Mouse (Mus musculus) liver, adult 2 months (tissue): ENCODE results near the gene Fndc3b. TPM values are rescaled to one million over a fixed set of nuclear protein-coding genes. Genes with fewer than 3 reads are reported as not detected.

Experiments used
- DNase-seq: peaks from one replicate; pipeline ENCODE4 v3.0.0-alpha.2; 2011; ENCODE audit warnings: low read depth, low spot score; ENCODE audit errors: extremely low read depth
- H3K27ac ChIP-seq: fragments of 200-500 bp; replicated peaks from 2 replicates; pipeline ENCODE4 v1.5.1; 2012; ENCODE audit warnings: low read depth, mild to moderate bottlenecking, control low read depth, inconsistent platforms, low read length; ENCODE audit not compliant: insufficient read depth
- H3K27me3 ChIP-seq: fragments of 200-500 bp; 2 replicates; pipeline ENCODE4 v1.6.1; 2012; ENCODE audit warnings: mild to moderate bottlenecking, moderate library complexity, low read length, inconsistent platforms; ENCODE audit not compliant: control insufficient read depth, insufficient read depth
- H3K36me3 ChIP-seq: fragments of 200-500 bp; 2 replicates; pipeline ENCODE4 v1.6.1; 2012; ENCODE audit warnings: low read length, inconsistent platforms; ENCODE audit not compliant: control insufficient read depth, insufficient read depth
- H3K4me1 ChIP-seq: fragments of 200-500 bp; 2 replicates; pipeline ENCODE4 v1.6.1; 2011; ENCODE audit warnings: low read length; ENCODE audit not compliant: control insufficient read depth, insufficient read depth
- H3K4me3 ChIP-seq: fragments of 200-500 bp; 2 replicates; pipeline ENCODE4 v1.5.1; 2011; ENCODE audit warnings: low read depth, mild to moderate bottlenecking, control low read depth, low read length, moderate library complexity; ENCODE audit not compliant: insufficient read depth
- H3K79me2 ChIP-seq: fragments of 200-500 bp; 2 replicates; pipeline ENCODE4 v1.6.1; 2012; ENCODE audit warnings: inconsistent platforms, mild to moderate bottlenecking, low read length, moderate library complexity; ENCODE audit not compliant: control insufficient read depth, insufficient read depth
- H3K9ac ChIP-seq: fragments of 200-500 bp; 2 replicates; pipeline ENCODE4 v1.6.1; 2012; ENCODE audit warnings: low read depth, mild to moderate bottlenecking, control low read depth, inconsistent platforms, low read length
- CTCF ChIP-seq: fragments of 200-500 bp; IDR thresholded peaks from 2 replicates; pipeline ENCODE4 v1.5.1; 2011; ENCODE audit warnings: low read depth, low read length, control low read depth
- POLR2A ChIP-seq: fragments of 200-500 bp; IDR thresholded peaks from 2 replicates; pipeline ENCODE4 v1.6.1; 2011; ENCODE audit warnings: low read length, control low read depth; ENCODE audit not compliant: insufficient read depth; ENCODE audit errors: extremely low read depth
- WGBS: fragments of 180-500 bp; shearing (Covaris S2); methylation state at CpG from one replicate; pipeline ENCODE4 v1.1.7; 2018; 5-methylcytosine and 5-hydroxymethylcytosine counted together
- polyA plus RNA-seq: library from polyadenylated mRNA; depleted of rRNA; stranded (reverse); fragments of >200 nt; gene quantifications from 2 replicates; pipeline ENCODE4 v1.2.3, GENCODE M21; 2012
- total RNA-seq: library from RNA; depleted of rRNA; stranded (reverse); fragments of >200 nt; gene quantifications from 2 replicates; pipeline ENCODE4 v1.2.3, GENCODE M21; 2014

Gene Fndc3b
- total and polyA plus RNA-seq, 2 experiments, result 3.3 to 9.4 TPM

DNA sequence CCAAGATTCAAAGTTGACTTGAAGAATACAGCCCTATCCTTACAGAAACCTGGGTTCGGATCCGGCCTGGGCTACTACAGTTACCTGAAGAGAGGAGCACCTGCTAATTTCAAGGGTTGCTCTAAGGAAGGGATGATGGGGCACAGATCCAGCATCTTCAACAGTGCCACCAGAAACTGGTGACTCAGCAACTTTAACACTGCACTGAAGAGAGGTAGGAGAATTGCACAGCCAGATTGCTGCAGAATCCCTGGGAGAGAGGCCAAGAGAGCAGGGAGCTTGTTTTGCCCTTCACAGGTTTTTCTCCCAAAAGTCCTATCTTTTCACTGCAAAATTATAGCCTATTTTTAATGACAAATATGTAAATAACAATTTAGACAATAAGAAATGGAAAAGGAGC, 149.2 kb downstream of the Fndc3b start:
- 98% methylated on average over 2 of the region's 2 CpGs for WGBS
- Histone ChIP-seq H3K4me1 (peaks cover 45% of the 10 kb centered on the region), H3K27ac (no peak overlapping the region), H3K9ac (no peak overlapping the region), H3K79me2 (peaks cover 11% of the 10 kb centered on the region; the same call in 1 of the 2 replicates), H3K4me3 (no peak overlapping the region), H3K27me3 (no peaks in the 10 kb centered on the region), H3K36me3 (no peaks in the 10 kb centered on the region)
- DNase-seq, result peak; percentile 56
- no peak for TF ChIP-seq POLR2A
- TF ChIP-seq CTCF, result no peak

GRCm38 (mm10) chr3:27559316-27559715, 151.8 kb downstream of the Fndc3b start:
- peaks cover 4% of the 10 kb centered on the region; the same call in 1 of the 2 replicates for H3K36me3 ChIP-seq
- DNase-seq, result peak; percentile 82
- TF ChIP-seq CTCF (no peak), POLR2A (no peak)
- no peak overlapping the region for H3K4me3 ChIP-seq
- peak overlapping the region; percentile 18; the same call in 1 of the 2 replicates for H3K27ac ChIP-seq
- WGBS, result 25% methylated on average over 4 of the region's 4 CpGs
- peaks cover 9% of the 10 kb centered on the region; the same call in 1 of the 2 replicates for H3K79me2 ChIP-seq
- H3K4me1 ChIP-seq, result peaks cover 45% of the 10 kb centered on the region
- H3K27me3 ChIP-seq, result no peaks in the 10 kb centered on the region
- no peak overlapping the region for H3K9ac ChIP-seq

DNA sequence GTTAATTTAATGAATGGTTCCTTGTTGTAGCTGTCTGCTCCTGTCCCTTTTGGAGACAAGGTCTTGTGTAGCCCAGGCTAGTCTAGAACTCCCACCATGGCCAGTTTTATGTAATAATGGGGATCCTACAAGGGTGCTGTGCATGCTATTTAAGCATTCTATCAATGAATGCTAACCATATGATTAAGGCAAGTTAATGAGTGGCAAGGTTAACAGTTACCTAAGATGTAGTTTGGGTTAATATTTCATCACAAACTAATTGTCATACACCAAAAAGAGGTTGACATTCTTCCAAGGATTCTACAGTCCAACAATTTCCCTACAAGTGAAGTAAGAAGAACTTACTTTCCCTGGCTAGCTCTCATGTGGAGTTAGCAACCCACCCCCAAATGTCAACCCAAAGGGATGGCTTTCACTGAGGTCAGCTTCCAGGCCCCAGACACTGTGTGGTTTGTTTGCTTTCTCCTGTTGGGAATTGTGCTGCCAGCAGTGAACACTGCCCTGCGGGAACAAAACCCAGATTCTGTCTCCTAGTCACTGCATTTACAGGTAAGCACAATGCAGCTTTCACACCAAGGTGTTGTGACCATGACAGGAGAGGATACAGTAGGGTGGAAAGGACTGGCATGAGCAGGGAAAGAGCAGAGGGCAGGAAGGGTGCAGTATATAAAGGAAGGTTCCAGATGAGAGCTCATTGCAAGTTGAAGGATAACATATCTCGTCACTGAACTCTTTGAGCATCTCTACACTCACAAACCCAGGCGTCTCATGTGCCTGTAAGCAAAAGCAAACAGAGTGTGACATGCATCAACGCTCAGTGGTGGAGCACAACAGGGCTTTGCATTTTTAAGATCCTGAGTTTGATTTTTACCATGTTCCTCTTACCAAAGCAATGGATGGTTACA, 153.8 kb downstream of the Fndc3b start:
- 30% methylated on average over 4 of the region's 4 CpGs for WGBS
- no peak overlapping the region; the same call in 1 of the 2 replicates for H3K27ac ChIP-seq

GRCm38 (mm10) chr3:27555401-27555940, 155.6 kb downstream of the Fndc3b start:
- Histone ChIP-seq H3K27me3 (no peaks in the 10 kb centered on the region), H3K79me2 (peaks cover 3% of the 10 kb centered on the region; the same call in 1 of the 2 replicates), H3K36me3 (peaks cover 4% of the 10 kb centered on the region; the same call in 1 of the 2 replicates), H3K9ac (no peak overlapping the region), H3K27ac (no peak overlapping the region), H3K4me1 (peaks cover 25% of the 10 kb centered on the region), H3K4me3 (no peak overlapping the region)
- 97% methylated on average over 3 of the region's 3 CpGs for WGBS
- TF ChIP-seq CTCF, result no peak
- TF ChIP-seq POLR2A, result no peak
- DNase-seq, result no peak

More for the DNA sequence above, 153.8 kb downstream of the Fndc3b start:
- Histone ChIP-seq H3K4me3 (no peak overlapping the region), H3K27me3 (no peaks in the 10 kb centered on the region), H3K36me3 (peaks cover 4% of the 10 kb centered on the region; the same call in 1 of the 2 replicates), H3K9ac (no peak overlapping the region), H3K4me1 (peaks cover 33% of the 10 kb centered on the region), H3K79me2 (peaks cover 7% of the 10 kb centered on the region; the same call in 1 of the 2 replicates)
- TF ChIP-seq POLR2A, result no peak
- no peak for TF ChIP-seq CTCF
- DNase-seq, result peak; percentile 63

- H3K79me2 ChIP-seq, result peaks cover 7% of the 10 kb centered on the region; the same call in 1 of the 2 replicates
- 82% methylated on average over 3 of the region's 3 CpGs for whole genome bisulfite sequencing
- H3K4me3 ChIP-seq, result no peak overlapping the region
- no peak overlapping the region for H3K27ac ChIP-seq
- H3K9ac ChIP-seq, result no peak overlapping the region
- TF ChIP-seq POLR2A (no peak), CTCF (no peak)
- H3K36me3 ChIP-seq, result peaks cover 4% of the 10 kb centered on the region; the same call in 1 of the 2 replicates
- no peak for DNase-seq
- H3K4me1 ChIP-seq, result peaks cover 14% of the 10 kb centered on the region
- H3K27me3 ChIP-seq, result no peaks in the 10 kb centered on the region
Observed at GRCm38 (mm10) chr3:27554325-27554724, 156.8 kb downstream of the Fndc3b start.
